Mouse (Mus musculus): ENCODE results near the gene Lime1.

DNA sequence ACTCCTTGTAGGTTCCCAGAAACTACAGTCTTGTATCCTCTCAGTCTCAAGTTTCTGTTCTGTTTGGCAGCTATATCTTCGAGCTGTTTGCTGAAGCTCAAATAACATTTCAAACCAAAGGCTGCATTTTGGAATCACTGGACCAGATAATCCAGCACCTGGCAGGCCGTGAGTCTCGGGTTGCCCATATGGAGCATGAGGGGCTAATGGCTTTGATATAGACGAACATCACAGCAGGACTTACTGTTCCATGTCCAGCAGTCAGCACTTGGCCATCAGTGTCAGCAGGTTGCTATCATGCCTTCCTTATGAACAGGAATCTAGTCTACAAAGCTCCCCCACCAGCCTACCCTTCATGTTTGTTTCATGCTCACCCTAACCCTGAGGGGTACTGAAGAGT is 39.5 kb upstream of the Lime1 start:
- TF ChIP-seq ZNF384 (IDR thresholded peaks at IDR 0.05; ENCODE audit: low read depth, low read length) (no peak), HCFC1 (IDR thresholded peaks at IDR 0.05; ENCODE audit: borderline replicate concordance, insufficient read depth, low read length) (no peak), CHD2 (IDR thresholded peaks at IDR 0.05; ENCODE audit: low read depth, low read length) (no peak), MAFK (IDR thresholded peaks at IDR 0.05; ENCODE audit: insufficient read depth, low read depth, low read length) (no peak)

Measured in ES-E14 (cell line).